Mouse (Mus musculus) retina, adult 2 months (tissue): Measurements from ENCODE around the gene Sstr4.

Source experiments
- DNase-seq: peaks from one replicate; pipeline ENCODE4 v3.0.0-alpha.2; 2012; ENCODE audit warnings: low read depth, low spot score

Sstr4 gene

DNA sequence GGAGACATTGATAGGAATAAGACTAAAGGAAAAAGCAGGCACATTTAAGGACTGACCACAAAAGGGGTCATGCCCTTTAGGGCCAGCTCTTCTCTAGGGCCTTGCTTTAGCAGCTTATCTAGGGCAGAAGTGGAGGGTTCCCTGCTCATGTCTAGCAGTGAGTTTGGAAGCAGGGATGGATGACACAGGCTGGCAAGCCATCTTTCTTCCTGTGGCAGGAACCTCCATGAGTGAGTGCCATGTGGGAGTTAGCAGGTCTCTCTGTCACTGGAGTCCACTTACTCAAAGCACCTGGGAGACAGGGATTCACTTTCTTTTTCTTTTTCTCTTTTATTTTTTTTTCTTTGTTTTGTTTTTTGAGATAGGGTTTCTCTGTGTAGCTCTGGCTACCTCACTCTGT, 1.3 kb upstream of the Sstr4 start:
- no peak for DNase-seq

- DNase-seq = no peak
Measured at GRCm38 (mm10) chr2:148396209-148396608, 1.1 kb downstream of the Sstr4 start.

DNA sequence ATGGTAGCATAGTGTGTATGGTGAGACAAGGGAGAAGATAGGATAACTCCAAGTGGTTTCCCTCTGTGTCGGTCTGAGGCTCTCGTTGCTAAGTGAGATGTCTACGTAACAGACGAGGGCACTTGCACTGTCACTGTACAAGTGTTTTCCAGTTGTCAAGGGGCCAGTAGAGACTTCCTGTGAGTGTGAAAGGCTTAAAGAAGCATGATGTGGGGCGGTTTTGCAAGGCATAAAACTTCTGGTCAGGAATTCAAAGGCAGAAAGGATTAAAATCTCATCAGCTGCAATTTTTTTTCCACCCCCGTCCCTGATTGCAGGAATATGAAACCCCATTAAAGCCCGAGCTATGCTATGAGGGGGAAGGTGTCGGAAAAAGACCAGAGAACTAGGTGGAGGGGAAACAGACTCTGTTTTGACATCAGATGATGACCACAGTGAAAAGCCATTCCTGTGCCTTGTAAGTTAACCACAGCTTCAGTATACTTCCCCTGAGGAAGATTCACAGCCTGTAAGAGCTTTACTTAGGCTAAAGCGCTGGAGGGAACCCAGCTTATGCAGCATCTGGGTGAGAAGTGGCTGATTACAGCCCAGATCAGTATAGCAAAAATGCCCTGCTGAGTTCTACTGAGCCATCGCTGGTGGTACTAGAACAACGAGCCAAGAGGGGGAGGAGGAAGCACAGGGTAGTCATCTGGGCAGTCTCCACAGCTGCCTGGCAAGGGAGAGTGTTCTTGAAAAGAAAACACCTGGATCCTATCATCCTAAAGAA, 2.1 kb downstream of the Sstr4 start:
- no peak for DNase-seq

- DNase-seq = no peak
Measured at GRCm38 (mm10) chr2:148397784-148398100, 2.6 kb downstream of the Sstr4 start.

- no peak for DNase-seq
Measured at GRCm38 (mm10) chr2:148398901-148399685, 3.9 kb downstream of the Sstr4 start.

DNA sequence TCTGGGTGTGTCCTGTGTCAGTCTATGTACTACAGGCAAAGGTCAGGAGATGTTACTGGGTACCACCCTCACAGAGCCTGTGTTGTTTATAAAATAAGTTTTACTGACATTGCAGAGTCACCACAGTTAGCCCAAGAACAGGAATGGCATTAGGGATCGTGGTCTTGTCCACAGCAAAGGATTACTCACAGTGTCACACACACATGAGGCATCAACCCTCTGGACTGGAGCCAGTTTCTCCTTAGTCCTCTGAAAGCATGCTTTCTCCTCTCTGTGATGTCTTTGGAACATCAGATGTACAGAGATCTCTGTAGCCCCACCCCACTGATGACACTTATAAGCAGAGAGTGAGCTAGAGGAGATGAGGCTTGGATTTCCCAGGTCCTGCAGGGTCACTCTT, 7.1 kb downstream of the Sstr4 start:
- DNase-seq = no peak

GRCm38 (mm10) chr2:148404906-148405305, 9.8 kb downstream of the Sstr4 start:
- DNase-seq = no peak

DNA sequence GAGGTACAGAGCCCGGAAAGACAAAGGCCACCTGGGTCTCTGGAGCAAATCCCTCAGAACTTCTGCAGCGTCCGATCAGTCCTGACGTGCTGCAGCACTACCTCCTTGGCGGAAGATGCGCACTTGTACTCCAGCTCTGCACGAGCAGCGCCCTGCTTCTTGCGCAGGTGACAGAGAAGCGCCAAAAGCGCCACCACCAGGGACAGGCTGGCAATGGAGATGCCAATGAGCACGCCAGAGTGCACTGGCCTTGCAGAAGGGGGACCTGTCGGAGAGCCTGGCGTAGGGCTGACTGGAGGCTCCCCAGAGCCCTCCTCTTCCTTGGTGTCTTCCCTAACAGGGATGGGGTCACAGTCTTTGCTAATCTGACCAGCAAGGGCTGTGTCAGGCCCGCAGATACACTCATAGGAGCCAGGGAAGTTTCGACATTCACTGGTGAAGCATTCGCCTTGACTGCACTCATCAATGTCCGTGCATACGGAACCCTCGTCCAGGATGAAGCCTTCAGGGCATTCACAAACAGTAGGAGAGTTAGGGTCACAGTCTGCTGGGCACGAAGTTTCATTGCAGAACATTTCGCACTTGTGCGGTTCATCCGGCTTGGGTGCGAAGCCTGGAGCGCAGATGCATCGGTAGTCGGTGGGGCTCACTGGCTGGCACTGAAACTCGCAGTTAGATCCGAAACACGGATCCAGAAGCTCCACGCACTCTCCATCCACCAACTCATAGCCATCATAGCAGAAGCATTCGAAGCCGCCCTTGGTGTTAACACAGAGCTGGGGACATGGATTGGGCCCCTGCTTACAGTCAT, 11.2 kb downstream of the Sstr4 start:
- DNase-seq = no peak

- DNase-seq = no peak
Measured at GRCm38 (mm10) chr2:148406971-148407869, 12.1 kb downstream of the Sstr4 start.

- DNase-seq = no peak
Measured at GRCm38 (mm10) chr2:148407870-148408760, 13.0 kb downstream of the Sstr4 start, which contains the start of gene Thbd. Gene Thbd, minus strand, starts transcription at chr2:148408188.

DNA sequence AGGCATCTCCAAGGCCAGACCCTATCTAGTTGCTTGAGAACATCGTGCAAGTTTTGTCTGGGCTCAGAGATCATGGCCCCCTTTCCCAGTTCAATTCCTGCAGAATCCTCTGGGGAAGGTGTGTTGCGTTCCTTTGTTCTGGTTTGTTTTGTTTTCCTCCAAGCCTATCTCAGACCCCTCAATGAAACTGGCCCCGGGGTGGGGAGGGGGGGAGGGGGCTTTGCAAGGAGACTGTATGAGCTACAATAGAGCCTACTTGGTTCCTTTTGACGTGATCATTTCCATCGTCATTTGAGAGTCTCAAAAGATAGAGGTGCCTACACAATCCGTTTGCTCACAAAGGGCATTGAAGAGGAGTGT, 13.6 kb downstream of the Sstr4 start:
- DNase-seq = no peak

DNA sequence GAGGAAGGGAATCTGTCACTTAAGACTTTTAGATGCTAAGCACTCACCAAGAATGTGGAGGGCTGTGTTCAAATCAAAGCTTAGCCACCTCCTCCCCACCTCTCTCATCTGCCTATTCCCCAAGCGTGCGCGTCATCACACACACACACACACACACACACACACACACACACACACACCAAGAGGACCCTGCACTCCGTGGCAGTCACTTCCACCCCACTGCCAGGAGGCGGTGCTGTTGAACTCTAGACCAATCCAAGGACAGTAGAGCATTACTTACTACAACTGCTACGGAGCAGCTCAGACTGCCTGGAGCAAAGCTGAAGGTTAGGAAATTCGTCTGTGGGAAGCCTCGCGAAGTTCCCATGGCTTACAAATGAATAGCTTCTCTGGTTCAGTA, 14.0 kb downstream of the Sstr4 start:
- no peak for DNase-seq

- no peak for DNase-seq
Measured at GRCm38 (mm10) chr2:148409821-148410220, 14.7 kb downstream of the Sstr4 start.

DNA sequence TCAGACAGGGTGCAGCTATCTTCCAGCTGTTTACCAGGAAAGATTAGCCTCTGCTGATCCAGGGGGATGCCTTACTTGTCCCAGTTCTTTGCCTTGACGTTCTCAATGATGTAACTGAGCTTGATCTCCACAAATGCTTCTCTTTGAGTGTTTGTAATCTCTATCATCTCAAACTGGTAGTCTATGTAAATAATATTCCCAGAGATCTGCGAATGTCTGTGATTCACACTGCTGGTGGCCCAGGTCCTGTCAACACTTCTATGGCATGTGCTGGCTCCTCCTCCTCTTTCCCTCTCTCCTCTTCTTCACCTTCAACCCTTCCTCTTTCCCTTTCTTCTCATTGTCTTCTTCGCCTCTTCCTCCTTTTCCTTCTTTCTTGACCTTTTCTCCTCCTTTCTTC, 24.0 kb downstream of the Sstr4 start:
- no peak for DNase-seq

GRCm38 (mm10) chr2:148419776-148420175, 24.6 kb downstream of the Sstr4 start:
- no peak for DNase-seq

GRCm38 (mm10) chr2:148421112-148421511, 26.0 kb downstream of the Sstr4 start:
- DNase-seq = no peak

GRCm38 (mm10) chr2:148421706-148422105, 26.6 kb downstream of the Sstr4 start:
- no peak for DNase-seq

DNA sequence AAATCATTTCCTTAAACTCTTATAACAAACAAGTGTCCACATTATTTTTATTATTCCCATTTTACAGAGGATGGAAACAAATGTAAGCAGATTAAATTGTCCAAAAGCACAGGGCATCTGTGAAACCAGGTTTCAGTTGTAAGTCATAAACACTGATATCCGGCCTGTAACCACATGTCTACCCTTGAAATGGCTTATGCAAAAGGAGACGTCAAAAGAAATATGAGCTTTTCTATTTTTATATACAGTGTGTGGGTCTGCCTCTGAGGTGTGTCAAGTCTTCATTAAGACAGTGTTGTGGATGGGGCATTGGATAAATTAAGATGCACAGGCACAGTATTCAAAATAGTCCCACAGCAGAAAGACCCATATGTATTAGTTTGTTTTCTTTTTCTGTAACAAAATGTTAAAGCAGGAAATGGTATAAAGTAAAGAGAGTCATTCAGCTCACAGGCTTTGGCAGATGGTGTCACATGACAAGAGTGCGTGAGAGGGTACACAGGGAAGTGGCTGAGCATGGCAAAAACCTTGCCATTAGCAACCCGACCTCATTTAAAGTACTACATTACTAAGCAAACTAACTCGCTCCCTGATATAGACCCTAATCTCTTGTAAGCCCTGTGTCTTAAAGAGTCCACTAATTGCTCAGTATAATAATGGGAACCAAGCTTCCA, 30.7 kb downstream of the Sstr4 start:
- no peak for DNase-seq

GRCm38 (mm10) chr2:148427553-148427952, 32.4 kb downstream of the Sstr4 start:
- DNase-seq = no peak

DNA sequence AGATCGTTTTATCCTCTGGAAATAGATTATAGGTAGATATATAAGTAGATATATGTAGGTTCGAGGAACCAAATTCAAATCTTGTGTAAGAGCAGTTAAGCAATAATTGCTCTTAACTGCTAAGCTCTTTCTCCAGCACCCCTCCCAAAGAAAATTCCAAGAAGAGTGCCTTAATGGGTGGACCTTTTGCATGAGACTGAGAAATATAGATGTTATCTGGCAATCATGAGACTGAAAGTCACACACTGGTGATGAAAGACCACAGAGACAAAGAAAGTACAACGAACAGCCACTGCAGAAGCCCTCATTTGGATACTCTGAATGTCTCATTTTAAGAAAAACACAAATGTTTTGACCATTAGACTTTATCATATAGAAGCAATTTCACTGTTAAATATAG, 33.4 kb downstream of the Sstr4 start:
- DNase-seq = no peak
